ENCODE assay signal across 26 mouse cellular contexts in the genomic region with DNA sequence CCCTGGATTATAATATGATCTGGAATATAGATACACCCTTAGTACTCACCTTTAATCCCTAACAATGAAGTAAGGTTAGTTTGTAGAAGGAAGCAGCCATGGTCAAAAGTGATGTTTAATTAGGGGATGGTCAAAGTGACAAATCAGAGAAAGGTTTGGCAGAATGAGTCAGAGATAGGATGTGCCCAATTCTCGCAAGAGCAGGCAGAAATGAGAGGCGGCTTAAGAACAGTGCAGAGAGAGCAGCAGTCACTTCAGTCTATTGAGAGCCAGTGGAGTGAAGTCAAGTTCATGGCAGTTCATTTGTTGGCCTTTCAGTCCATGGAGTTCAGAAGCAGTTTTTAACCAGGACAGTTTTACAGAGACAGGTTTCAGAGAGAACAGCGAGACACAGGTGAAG.
"Had no signal": no experiment of that assay in that cellular context is flagged by ENCODE, and none has a peak within 500 bp of the region (broad histone marks: within the 10 kb centered on the region; RNA-seq: fewer than 3 reads in every experiment).

No protein-coding gene starts in this region.

- H3K4me1 ChIP-seq: kidney, embryonic 15.5 days; limb, embryonic 12.5 days; limb, embryonic 15.5 days; liver, embryonic 12.5 days; liver, embryonic 15.5 days; lung, embryonic 15.5 days; megakaryocyte, embryonic 14.5 days; midbrain, embryonic 13.5 days; stomach, embryonic 15.5 days had no signal

- H3K4me3 ChIP-seq: kidney, embryonic 15.5 days; left cerebral cortex, adult 2 months; limb, embryonic 12.5 days; limb, embryonic 15.5 days; liver, embryonic 12.5 days; liver, embryonic 15.5 days; lung, embryonic 15.5 days; megakaryocyte, embryonic 14.5 days; midbrain, embryonic 10.5 days; midbrain, embryonic 13.5 days; myocyte; stomach, embryonic 15.5 days had no signal

- H3K4me2 ChIP-seq: kidney, embryonic 15.5 days; limb, embryonic 12.5 days; limb, embryonic 15.5 days; liver, embryonic 12.5 days; liver, embryonic 15.5 days; lung, embryonic 15.5 days; midbrain, embryonic 13.5 days; stomach, embryonic 15.5 days had no signal

- H3K27me3 ChIP-seq: kidney, embryonic 15.5 days; limb, embryonic 12.5 days; limb, embryonic 15.5 days; liver, embryonic 12.5 days; liver, embryonic 15.5 days; lung, embryonic 15.5 days; midbrain, embryonic 13.5 days; stomach, embryonic 15.5 days had no signal

- H3K9me3 ChIP-seq: kidney, embryonic 15.5 days; limb, embryonic 12.5 days; limb, embryonic 15.5 days; liver, embryonic 12.5 days; liver, embryonic 15.5 days; lung, embryonic 15.5 days; megakaryocyte, embryonic 14.5 days; midbrain, embryonic 10.5 days; midbrain, embryonic 13.5 days; stomach, embryonic 15.5 days had no signal

- H3K27ac ChIP-seq: kidney, embryonic 15.5 days; left cerebral cortex, adult 2 months; limb, embryonic 12.5 days; limb, embryonic 15.5 days; liver, embryonic 12.5 days; liver, embryonic 15.5 days; lung, embryonic 15.5 days; midbrain, embryonic 13.5 days had no signal

- H3K36me3 ChIP-seq: kidney, embryonic 15.5 days; limb, embryonic 12.5 days; limb, embryonic 15.5 days; liver, embryonic 12.5 days; liver, embryonic 15.5 days; lung, embryonic 15.5 days; midbrain, embryonic 10.5 days; midbrain, embryonic 13.5 days; stomach, embryonic 15.5 days had no signal

- H3K9ac ChIP-seq: kidney, embryonic 15.5 days; limb, embryonic 12.5 days; limb, embryonic 15.5 days; liver, embryonic 12.5 days; liver, embryonic 15.5 days; lung, embryonic 15.5 days; midbrain, embryonic 13.5 days; stomach, embryonic 15.5 days had no signal

- DNase-seq: kidney, adult 8-10 months; kidney, postnatal 10 days; kidney, postnatal 36 days; layer of hippocampus, postnatal 36 days; left cerebral cortex, postnatal 4 days; lung, adult 18-20 months; lung, postnatal 10 days; right cerebral cortex, adult 18-20 months; right cerebral cortex, postnatal 14 days; right cerebral cortex, postnatal 4 days; thymus, adult 2 months; thymus, postnatal 4 days had no signal

- ATAC-seq: intestine, postnatal 0 days; liver, embryonic 12.5 days; midbrain, embryonic 13.5 days; midbrain, embryonic 16.5 days had no signal
